Mouse (Mus musculus) lung, postnatal 0 days (tissue): Measurements from ENCODE around the gene Hnrnpm.

Source experiments
- CTCF ChIP-seq: IDR thresholded peaks from 2 replicates; pipeline ENCODE4 v1.5.1; 2016; ENCODE audit warnings: antibody characterized with exemption, mild to moderate bottlenecking
- EP300 ChIP-seq: IDR thresholded peaks from 2 replicates; pipeline ENCODE4 v1.6.1; 2016; ENCODE audit warnings: antibody characterized with exemption, mild to moderate bottlenecking, control low read depth

DNA sequence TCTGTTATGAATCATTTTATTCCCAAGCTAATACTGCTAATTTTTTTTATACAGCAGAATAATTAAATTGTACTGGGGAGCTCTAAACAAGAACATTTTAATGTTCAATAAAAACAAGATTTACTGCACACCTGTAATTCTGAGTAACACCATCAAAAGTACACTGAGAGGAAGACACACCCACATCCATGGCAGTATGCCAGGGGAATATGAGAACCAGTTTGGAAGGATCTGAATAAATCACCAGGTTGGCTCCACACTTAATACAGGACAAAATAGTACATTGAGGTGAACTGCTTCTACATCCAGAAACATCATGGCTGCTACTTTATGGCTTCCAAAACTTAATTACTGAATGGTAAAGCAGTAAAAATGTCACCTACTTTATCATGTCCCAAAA is 11.2 kb downstream of the Hnrnpm start:
- TF ChIP-seq CTCF = no peak
- no peak for TF ChIP-seq EP300
